Mouse (Mus musculus) CD8-positive naive resting alpha-beta T cell, adult 2 months (primary cell): ENCODE results near the gene Fam25c.
"Not testable (repeated sequence)": the region's sequence is repeated elsewhere in the genome, so short reads cannot be mapped to it uniquely, and the experiment has no call there.

Experiments
- DNase-seq, 2 experiments: peaks; one replicate each; pipeline ENCODE4 v3.0.0; 2022; ENCODE audit warnings: low read depth in 2 of 2, low spot score in 2 of 2

The Fam25c gene

DNA sequence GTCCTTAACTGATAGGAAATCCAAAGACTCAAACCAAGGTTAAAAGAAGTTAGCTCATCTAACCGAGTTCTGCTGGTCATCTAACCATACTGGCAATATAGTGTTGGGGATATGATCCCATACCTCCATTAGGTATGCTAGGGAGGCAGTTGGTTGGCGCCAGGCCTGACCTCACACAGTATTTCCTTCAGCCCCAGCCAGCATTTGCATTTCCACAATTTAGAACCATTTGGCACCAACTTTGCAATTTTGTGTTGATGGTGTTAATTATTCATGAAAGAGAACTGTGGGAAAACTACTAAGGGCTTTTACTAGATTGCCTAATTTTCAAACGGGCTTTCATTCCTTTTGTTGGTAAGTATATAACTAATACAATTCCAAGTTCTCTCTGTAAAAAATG is 23.3 kb downstream of the Fam25c start:
- DNase-seq = no peak

DNA sequence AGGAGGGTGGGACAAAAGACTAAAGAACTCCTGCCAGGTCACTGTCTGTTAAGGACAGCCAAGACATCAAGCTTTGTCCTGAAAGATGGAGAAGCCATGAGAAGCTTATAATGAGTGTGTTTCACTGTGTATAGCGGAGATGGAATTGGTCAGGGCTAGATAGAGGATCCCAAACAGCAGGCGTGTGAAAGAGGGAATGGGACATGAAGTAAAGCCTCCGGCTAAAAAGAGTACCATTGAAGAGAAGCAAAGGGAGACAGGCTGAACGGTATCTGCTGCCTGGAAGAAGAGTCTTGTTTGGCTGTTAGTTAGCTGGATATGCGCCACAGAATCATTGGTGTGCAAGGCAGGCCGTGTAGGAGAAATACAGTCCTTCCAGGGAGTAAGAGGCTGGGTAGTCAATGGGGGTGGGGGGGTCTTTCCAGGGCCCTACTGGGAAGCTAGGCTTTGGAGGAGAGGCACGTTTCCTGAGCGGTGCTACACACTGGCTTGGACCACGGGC is 24.5 kb downstream of the Fam25c start:
- no peak for DNase-seq

DNA sequence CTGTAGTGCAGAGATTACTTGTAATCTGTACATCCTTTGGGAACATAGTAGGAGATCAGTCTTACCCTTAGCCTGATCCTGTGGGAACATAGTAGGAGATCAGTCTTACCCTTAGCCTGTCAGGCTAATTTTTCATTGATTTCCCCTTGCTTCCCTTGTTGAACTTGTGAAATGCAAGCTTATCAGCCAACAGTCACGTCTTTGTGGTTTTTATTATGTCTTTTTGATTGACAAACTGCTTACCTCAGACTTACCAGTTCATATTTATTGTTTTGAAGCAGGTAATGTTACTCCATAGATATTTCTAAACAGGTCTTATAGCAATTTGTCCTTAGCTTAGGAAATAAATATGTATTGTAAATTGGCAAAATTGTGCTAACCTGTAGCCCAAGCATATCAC is 27.6 kb downstream of the Fam25c start:
- no peak for DNase-seq

DNA sequence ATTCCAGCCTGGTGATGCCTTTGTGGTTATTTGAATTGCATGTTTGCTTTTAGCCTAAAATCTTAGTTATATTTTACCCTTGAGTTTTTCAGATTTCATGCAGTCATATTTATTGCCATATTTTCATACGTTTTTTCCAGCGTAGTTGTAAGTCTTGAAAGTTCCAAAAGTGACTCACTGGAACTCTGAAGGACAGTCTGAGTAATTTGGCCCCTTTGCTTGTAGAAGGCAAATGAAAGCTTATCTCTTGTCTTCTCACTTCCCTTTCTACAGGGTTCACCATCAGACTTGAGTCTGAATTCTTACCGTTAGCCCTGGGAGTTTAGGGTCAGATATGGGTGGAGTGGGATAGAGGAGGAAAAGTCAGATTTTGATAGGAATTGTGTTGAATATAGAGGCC is 28.6 kb downstream of the Fam25c start:
- no peak for DNase-seq

DNA sequence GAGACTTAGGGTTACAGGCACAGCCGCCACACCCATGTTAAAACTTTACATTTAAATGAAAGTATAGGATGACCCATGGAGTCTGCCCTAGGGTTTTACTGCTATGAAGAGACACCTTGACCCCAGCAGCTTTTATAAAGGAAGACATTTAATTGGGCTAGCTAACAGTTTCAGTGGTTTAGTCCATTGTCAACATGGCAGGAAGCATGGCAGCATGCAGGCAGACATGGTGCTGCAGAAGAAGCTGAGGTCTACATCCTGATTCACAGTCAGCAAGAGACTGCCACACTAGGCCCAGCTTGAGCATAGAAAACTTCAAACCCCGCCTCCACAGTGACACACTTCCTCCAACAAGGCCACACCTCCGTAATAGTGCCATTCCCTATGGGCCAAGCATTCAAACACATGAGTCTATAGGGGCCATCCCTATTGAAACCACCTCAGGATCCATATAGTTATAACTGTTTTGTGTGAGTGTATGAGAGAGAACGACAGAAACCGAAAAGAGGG is 31.6 kb downstream of the Fam25c start:
- DNase-seq = no peak

DNA sequence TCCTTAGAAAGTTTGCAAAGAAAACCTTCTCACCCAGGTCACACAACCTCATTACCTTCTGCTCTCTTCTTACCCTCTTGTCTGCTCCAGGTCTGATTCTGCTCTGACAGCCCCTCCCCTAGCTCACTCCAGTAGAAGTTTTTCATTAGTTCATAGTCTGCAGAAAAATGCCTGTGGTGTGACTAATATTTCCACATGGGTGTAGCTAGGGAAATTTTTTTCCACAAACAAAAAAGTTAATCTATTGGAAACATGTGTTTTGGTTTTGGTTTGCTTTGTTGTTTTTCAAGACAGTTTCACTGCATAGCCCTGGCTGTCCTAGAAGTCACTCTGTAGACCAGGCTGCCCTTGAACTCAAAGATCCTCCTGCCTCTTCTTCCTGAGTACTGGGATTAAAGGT is 37.1 kb downstream of the Fam25c start:
- DNase-seq = no peak

DNA sequence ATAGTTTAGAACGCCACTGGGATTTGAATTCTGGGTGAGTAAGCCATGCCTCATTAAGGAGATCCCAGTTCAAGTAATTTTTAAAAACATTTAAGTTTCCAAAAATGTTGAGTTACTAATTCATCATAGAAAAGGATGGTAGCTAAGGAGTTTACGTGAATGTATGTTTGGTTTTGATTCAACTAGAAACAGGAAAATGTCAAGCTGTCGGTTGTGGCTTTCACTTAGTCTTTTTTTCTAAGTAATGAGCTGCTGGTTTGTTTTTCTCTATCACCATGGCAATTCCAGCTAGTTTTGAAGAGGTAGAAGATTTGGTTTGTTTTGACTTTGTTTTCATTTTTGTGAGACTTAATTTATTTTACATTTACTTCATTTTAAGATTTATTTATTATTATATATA is 37.8 kb downstream of the Fam25c start:
- no peak for DNase-seq

DNA sequence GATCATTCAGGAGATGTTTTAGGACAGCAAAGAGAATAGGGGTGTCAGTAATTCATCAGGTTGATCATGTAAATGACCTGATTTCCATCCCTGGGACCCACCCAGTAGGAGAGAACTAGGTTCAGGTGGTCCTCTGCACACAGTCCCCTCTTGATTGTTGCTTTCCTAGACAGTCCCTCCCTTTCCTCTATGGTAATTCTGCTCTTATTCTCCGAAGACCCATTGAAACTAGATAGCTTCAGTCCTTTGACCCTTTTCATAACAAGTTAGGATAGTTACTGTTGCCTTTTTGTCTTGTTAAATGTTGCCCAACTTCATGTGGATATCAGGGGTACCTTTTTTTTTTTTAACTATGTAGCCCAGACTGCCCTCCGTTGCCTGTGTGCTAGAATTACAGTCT is 38.9 kb downstream of the Fam25c start:
- DNase-seq = no peak

DNA sequence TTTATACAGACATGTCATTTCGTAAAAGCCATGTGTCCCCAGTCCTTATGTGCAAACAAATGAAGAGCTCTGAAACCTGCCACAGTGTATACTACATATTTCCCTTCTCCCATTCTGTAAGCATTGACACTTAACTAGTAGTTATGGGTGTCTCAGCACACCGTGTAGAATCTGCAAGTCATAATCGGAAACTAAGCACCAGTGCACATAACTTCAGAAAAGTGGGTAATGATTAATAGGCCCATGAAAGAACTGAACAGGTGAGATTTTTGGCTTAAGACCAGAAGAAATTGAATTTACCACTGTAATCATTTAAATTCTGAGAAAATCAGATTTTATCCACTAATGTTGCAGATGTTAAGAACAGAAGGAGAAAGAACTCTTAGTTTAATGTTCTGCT is 40.4 kb downstream of the Fam25c start:
- DNase-seq = no peak

DNA sequence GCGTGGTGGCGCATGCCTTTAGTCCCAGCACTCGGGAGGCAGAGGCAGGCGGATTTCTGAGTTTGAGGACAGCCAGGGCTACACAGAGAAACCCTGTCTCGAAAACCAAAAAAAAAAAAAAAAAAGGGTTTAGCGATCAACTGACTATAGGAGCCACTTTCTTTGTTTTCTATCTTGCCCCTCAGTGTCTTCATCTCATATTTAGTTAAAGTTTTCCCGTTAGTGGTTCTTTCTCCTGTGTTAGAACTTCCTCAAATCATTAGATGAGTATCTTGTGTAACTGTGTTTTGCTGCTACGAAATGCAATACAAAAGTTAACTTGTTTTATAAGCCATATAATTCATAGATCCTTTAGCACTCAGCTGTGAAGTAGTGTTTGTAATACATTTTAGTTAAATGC is 40.9 kb downstream of the Fam25c start:
- DNase-seq = not testable (repeated sequence)

DNA sequence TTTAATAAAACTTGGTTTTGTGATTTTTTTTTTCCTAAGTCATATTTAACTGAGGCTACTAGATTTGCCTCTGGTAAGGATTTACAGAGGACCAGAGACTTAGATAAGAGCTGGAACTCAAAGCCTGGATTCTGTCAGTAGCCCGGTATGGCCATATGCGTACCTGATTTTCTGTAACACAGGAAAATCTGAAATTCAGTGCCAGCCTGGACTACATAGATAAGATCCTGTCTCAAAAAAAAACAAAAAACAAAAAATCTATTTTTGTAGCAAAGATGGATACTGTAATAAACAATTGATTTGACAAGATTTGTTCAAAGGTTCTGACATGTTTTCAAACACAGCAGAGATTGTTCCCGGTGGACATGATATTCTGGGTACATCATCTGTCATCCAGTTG is 41.6 kb downstream of the Fam25c start:
- DNase-seq = no peak

DNA sequence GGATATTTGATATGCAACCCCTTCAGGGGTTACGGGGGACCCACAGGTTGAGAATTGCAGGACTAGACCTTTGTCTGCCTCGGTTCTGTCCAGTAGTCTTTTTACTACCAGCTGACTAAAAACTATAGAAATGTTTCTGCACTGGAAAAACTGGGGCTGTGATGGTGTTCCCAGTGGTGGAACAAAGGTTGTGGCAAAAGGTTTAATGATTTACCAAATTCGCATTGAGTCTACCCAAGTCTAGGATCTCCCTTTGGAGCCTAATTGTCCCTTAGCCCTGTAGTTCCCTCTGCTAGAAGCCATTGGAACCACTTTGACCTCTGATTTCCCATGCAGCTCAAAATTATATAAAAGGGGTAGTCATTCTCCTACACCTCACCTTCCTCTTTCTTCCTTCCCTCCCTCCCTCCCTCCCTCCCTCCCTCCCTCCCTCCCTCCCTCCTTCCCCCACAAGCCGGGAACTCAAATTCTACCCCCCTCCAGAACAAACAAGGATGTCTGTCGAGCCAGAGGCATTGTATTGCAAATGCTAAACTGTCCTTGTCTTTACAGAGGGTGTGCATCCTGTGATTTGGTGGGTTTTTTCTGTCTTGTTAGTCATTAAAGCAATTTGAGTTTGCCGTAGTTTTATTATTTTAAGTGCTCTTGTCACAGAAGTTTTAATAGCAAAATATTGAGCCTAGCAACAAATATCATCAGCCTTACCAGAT is 42.7 kb downstream of the Fam25c start:
- no peak for DNase-seq

DNA sequence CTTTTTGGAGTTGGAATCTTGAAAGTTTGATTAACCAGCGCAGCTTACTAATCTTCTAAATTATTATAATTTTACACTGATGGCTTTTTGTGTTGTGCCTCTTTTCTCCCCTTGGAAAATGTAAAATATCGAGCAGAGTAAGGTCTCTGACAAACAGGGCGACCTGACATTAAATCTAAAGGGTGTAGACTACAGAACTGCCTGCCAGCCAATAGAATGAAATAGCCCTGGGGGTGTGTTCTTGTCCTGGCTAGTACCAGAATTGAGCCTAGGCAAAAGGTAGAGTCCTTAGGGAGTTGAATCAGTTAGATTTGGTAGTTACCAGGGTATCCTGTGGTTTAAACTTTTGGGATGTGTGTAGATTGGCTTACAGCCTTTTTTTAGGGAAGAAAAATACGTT is 43.5 kb downstream of the Fam25c start:
- DNase-seq = no peak

DNA sequence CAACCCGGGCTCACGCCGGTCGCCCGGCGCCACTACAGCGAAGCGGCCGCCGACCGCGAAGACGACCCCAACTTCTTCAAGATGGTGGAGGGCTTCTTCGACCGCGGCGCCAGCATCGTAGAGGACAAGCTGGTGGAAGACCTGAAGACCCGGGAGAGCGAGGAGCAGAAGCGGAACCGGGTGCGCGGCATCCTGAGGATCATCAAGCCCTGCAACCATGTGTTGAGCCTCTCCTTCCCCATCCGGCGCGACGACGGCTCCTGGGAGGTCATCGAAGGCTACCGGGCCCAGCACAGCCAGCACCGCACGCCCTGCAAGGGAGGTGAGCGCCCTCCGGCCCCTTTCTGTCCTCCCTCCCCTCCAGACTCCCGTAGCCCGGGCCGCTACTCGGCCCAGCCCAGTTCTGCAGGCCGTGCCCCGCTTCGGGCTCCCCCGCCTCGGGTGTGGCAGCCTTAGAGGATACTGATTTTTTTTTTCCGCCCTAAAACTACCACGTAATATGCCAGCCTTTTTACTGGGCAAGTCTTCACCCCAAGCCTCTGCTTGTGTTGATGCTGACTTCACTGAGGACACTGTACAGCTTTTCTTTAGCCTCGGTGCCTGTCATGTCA is 44.1 kb downstream of the Fam25c start:
- DNase-seq = peak; percentile 38 to 43

DNA sequence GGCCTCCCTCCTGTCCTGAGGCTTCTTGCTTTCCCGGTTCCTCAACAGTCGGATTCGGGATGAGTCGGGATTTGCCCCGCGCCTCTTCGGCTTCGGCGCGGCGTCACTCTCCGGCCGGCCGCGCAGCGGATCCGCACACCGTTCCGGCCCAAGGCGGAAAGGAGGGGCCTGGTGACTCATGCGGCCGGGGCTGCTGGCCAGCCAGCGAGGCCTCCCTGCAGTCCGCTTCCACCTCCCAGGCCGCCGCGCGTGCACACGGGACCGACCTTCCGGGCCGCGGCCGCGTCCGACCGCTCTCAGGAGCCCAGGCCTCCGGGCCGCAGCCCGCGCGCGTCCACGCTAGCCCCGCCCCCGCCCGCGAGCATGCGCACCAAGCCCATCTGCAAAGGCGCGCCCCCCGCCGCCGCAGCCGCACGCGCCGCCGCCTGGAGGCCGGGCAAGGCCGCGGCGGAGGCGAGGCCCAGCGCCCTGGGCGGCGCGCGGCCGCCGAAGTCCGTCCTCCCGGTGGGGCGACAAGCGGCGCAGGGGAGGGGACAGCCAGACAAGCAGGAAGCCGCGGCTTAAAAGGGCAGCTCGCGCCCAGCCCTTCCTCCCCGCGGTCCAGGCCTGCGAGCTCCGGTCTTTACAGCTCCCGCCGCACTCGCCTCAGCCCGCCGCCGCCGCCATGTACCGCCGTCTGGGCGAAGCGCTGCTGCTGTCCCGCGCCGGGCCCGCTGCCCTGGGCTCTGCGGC is 44.8 kb downstream of the Fam25c start, which contains the start of the genes Shld2 and Glud1:
Gene Shld2, minus strand, starts transcription at position 260 of the 732 bp plus-strand sequence.
Gene Glud1, plus strand, starts transcription at position 494 of the 732 bp plus-strand sequence.
- DNase-seq = peak; percentile 80 to 82

DNA sequence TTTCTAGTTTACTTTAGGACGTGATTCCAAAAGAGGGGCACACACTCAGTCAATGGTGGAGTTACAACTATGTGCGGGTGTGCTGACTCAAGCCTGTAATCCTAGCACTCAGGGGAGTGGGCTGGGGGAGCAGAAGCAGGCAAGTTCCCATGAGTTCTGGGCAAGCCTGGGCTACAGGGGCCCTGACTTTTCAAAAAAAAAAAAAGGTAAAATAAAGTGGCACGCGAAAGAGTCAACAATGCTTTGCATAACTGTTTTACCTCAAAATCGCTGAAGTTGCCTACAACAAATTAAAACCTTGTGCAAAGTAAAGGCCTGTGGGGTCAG is 45.4 kb downstream of the Fam25c start:
- DNase-seq = no peak

DNA sequence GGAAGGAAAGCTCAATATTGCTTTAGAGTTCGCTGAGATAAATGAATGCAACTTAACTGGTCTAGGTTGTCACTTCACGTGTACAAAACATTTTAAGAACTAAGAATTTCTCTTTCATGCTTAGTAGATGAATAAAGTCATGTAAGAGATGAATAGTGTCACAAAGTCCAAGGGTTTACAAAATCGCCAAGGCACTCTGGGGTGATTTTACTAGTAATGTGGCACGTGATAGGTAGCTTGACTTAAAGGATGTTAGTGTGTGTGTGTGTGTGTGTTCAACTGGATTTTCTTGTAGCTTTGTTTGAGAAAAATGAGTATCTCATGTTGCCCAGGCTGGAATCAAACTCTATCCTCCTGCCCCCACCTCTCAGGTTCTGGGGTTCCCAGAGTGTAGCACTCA is 46.0 kb downstream of the Fam25c start:
- no peak for DNase-seq

DNA sequence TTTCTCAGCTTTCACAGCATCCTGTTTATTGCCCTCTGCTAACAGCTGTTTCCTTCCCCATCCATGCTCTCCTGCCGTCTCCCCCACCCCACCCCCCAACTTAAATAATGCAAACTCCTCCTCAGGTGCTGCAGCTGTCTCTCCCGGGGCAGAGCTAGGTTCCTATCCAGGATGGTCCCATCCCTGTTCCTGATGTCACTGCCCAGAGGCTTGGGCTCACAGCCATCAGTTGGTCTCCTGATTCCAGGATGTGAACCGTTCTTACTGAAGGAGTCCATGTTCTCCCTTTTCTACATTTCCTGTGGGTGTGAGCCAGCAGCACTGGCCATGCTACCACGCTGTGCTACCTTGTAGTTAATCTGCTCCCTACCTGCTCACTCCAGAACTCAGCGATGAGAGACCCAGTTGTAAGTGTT is 52.0 kb downstream of the Fam25c start:
- DNase-seq = no peak

DNA sequence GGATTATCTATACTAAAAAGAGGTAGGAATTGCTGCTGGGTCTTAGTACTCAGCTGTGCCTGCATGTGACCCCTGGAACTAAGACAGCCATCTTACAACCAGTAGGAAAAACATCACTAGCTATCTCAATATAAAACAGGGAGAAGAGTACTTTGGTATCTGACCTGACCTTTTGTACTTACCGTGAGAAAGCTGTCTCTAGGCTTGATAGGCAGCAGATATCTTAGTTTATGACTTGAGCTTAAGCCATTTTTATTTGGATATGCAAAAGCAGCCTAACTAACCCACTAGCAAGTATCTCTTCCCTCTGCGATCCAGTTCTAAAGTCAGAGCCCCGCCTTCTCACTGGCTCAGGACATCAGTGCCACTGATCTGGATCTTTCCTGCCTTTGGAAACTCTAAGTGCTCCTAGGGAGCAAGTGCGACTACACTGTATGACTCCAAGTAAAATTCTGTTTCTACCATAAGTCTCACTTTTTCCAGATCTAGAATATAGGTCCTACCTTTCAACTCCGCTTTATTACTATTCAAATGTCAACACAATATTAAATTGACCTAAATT is 52.5 kb downstream of the Fam25c start:
- DNase-seq = no peak
